Mouse (Mus musculus): ENCODE data around the gene Gpc6. TPM values are rescaled to one million over a fixed set of nuclear protein-coding genes. Genes with fewer than 3 reads are reported as not detected.

Gene Gpc6
- polyA plus RNA-seq, 1 experiment from 2014 or later, result 66.2 TPM

DNA sequence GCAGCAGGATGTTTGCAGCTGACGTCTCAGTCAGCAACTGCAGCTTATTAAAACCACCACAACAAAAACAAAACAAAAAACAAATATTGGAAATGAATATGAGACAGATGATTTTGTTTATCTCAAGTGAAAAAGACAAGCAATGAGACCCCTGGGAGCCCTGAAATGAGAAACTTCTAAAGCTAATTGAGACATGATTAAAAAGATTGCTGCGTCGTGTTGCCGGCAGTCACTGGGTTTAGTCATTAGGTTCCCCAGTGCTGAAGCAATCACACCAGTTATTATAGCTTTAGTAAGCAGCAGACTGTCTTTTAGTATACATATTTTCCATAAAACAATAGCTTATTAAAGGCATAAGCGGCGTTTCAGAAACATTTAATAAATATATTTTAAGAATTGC lies 419.4 kb downstream of the Gpc6 start:
- ATAC-seq (replicated peaks; ENCODE audit: low FRiP score), result no peak
- WGBS, result 77% methylated on average over 6 of the region's 6 CpGs
- H3K4me1 ChIP-seq, result 0 out of 2 replicates have a peak, but pooled peaks cover 5% of the 10 kb centered on the region

DNA sequence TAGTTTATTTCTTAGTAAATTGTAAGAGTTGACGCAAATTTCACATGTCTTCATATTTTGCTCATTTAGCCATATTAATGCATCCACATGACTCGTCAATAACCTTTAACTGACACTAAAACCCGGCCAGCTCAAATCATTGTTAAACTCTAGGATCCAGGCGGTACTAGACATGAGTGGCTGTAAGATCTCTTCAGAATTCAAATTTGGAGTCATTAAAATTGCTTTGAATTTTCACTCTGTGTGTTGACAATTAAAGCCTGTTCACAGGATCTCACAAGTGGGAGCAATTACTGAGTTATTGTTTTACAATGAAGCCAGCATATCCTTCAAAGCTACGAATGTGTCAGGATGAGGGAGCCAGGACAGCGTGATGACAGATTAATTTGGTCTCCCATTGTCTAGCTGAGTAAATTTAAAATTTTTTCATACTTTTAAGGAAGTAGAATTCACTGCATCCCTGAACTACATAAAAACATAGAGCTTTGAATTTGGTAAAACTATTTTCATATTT lies 421.3 kb downstream of the Gpc6 start:
- Histone ChIP-seq H3K36me3 (no peaks in the 10 kb centered on the region), H3K4me2 (no peak overlapping the region), H3K4me3 (replicated peaks) (no peak overlapping the region), H3K9me3 (replicated peaks) (no peaks in the 10 kb centered on the region), H3K27ac (no peak overlapping the region), H3K4me1 (0 out of 2 replicates have a peak, but pooled peaks cover 5% of the 10 kb centered on the region), H3K9ac (no peak overlapping the region), H3K27me3 (no peaks in the 10 kb centered on the region)
- no peak for ATAC-seq (replicated peaks; ENCODE audit: low FRiP score)
- WGBS, result 93% methylated on average over 6 of the region's 6 CpGs

More for the DNA sequence above, 419.4 kb downstream of the Gpc6 start:
- Histone ChIP-seq H3K36me3 (no peaks in the 10 kb centered on the region), H3K27me3 (no peaks in the 10 kb centered on the region), H3K27ac (no peak overlapping the region), H3K4me2 (no peak overlapping the region), H3K4me3 (replicated peaks) (no peak overlapping the region), H3K9me3 (replicated peaks) (no peaks in the 10 kb centered on the region), H3K9ac (no peak overlapping the region)

DNA sequence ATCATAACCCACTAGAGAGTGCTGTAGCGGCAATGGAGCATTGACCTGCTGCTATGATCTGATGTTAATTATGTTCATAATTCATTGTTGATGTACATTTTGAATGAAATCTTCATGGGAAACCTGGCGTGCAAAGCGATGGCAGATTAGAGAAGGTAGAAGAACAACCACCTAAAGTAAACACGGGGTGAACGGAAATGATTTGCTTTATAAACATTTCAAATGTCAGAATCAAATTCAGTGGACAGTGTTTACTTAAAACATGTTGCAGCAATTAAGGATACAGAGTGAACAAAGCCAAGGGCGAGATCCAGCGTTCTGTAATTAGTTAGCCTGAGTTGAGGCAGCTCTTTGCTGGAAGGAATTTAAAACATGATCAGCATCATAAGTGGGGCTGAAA lies 426.2 kb downstream of the Gpc6 start:
- no peaks in the 10 kb centered on the region for H3K36me3 ChIP-seq
- H3K9me3 ChIP-seq (replicated peaks), result no peaks in the 10 kb centered on the region
- no peaks in the 10 kb centered on the region for H3K27me3 ChIP-seq
- H3K9ac ChIP-seq, result no peak overlapping the region
- no peak overlapping the region for H3K27ac ChIP-seq
- no peak overlapping the region for H3K4me3 ChIP-seq (replicated peaks)
- H3K4me1 ChIP-seq, result no peaks in the 10 kb centered on the region
- 74% methylated on average over 7 of the region's 7 CpGs for WGBS
- no peak for ATAC-seq (replicated peaks; ENCODE audit: low FRiP score)
- H3K4me2 ChIP-seq, result no peak overlapping the region

DNA sequence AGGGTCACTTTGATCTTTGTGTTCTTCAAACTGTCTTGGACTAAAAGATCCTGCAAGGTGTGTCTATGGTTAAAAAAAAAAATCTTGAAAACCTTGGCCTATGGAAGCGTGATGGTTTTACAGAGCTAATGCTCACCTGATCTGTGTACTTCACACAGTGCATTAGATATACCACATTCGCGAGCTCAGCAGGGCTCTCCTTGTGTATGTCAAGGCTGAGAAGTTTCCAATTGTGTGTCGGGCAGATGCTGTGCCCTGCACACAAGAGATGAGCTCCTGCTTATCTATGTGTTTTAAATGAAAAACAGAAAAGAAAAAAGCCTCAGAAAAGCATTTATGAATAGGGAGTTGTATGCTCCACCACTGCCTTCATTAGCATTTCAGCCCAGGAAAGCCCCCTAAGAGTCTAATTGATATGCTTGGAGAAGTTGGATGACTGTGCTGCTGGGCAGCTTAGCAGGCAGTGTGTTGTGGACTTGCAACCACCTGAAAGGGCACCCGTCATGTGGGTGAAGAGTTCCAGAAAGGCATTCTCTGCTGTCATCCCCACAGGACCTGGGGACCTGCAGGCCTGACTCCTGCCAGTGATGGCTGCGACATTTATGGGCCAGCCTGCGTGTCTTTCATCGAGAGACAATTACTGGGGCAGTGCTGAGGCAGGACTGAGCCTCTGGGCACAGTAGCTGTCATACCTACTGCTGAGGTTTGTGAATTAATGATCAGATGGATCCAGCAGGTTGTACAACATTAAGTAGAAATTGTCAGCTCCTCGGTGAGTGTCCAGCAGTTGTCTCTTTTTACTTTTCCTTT lies 436.2 kb downstream of the Gpc6 start:
- no peaks in the 10 kb centered on the region for H3K27me3 ChIP-seq
- H3K36me3 ChIP-seq, result no peaks in the 10 kb centered on the region
- H3K27ac ChIP-seq, result no peak overlapping the region
- H3K4me1 ChIP-seq, result no peaks in the 10 kb centered on the region
- H3K9ac ChIP-seq, result no peak overlapping the region
- no peak for ATAC-seq (replicated peaks; ENCODE audit: low FRiP score)
- H3K9me3 ChIP-seq (replicated peaks), result no peaks in the 10 kb centered on the region
- no peak overlapping the region for H3K4me3 ChIP-seq (replicated peaks)
- 77% methylated on average over 9 of the region's 9 CpGs for WGBS
- H3K4me2 ChIP-seq, result no peak overlapping the region

DNA sequence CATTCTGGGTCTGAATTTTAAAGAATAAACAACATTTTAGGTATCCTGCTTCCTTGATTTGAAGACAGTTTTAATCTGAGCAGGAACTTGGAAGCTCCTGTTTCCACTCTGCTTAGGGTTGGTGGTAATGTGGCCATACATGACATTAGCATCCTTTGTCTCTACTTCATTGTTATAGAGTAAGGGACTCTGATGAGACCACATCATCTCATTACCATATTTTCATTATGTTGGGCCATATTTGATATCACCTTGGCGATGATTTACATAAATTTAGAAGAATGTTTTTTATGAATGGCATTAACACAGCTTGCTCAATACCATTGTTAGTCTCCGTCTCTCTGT lies 436.8 kb downstream of the Gpc6 start:
- Histone ChIP-seq H3K36me3 (no peaks in the 10 kb centered on the region), H3K27me3 (no peaks in the 10 kb centered on the region), H3K9me3 (replicated peaks) (no peaks in the 10 kb centered on the region), H3K27ac (no peak overlapping the region), H3K4me2 (no peak overlapping the region), H3K9ac (no peak overlapping the region), H3K4me1 (no peaks in the 10 kb centered on the region), H3K4me3 (replicated peaks) (no peak overlapping the region)
- WGBS, result 91% methylated on average over 2 of the region's 2 CpGs
- no peak for ATAC-seq (replicated peaks; ENCODE audit: low FRiP score)

DNA sequence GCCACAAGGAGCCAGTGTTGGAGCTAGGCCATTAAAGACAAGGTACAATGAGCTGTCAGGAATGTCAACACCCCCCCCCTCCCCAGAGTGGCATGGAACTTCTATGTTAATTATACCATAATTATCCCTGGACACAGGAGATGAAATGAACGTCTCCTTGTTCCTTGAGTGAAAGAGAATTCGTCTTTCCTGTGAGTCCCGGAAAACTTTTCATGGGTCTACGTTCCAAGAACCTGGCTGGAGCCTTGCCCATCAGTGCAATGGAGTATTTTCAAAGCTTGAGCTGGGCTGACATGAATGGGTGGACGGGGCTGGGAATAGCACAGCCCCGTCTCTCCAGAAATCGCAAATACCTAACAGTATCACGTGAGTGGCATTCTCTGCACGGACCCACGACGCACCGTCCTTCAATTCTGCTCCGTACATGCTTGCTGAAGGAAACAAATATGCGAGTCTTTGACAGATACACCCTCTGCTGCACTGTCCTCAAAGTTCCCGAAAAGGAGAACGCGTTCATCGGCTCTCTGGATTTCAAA lies 444.3 kb downstream of the Gpc6 start:
- Histone ChIP-seq H3K4me2 (no peak overlapping the region), H3K4me1 (no peaks in the 10 kb centered on the region), H3K4me3 (replicated peaks) (no peak overlapping the region), H3K27ac (no peak overlapping the region), H3K36me3 (no peaks in the 10 kb centered on the region), H3K9ac (no peak overlapping the region), H3K27me3 (no peaks in the 10 kb centered on the region), H3K9me3 (replicated peaks) (no peaks in the 10 kb centered on the region)
- no peak for ATAC-seq (replicated peaks; ENCODE audit: low FRiP score)
- 85% methylated on average over 18 of the region's 18 CpGs for WGBS

DNA sequence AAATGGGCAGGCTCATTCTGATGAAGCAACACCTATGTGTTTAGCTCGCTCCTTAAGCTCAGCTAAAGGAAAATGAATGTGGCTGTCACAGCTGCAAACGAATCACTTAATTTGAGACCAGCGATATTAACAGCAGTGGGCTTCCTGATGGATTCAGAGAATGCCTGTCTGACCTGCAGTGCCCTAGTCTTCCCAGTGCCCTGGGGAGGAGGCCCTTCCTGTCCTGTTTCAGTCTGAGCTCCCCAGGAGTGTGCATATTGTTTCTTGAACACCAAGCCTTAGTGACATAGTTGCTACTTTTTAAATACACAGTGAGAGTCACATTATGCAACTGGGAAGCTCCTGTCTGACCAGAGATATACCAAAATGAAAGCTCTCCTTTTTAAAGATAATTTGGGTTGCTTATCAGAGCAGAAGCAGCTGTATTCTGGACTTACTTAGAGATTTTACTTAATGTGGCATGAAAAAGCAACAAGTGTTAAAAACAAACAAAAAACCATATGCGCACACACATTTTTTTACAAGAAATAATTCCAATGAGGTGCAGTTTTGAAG lies 451.8 kb downstream of the Gpc6 start:
- no peak overlapping the region for H3K27ac ChIP-seq
- no peak overlapping the region for H3K9ac ChIP-seq
- H3K4me3 ChIP-seq (replicated peaks), result no peak overlapping the region
- ATAC-seq (replicated peaks; ENCODE audit: low FRiP score), result no peak
- peaks cover 12% of the 10 kb centered on the region; the same call in 1 of the 2 replicates for H3K4me1 ChIP-seq
- no peak overlapping the region for H3K4me2 ChIP-seq
- no peaks in the 10 kb centered on the region for H3K9me3 ChIP-seq (replicated peaks)
- H3K27me3 ChIP-seq, result no peaks in the 10 kb centered on the region
- H3K36me3 ChIP-seq, result no peaks in the 10 kb centered on the region
- WGBS, result 52% methylated on average over 4 of the region's 4 CpGs

DNA sequence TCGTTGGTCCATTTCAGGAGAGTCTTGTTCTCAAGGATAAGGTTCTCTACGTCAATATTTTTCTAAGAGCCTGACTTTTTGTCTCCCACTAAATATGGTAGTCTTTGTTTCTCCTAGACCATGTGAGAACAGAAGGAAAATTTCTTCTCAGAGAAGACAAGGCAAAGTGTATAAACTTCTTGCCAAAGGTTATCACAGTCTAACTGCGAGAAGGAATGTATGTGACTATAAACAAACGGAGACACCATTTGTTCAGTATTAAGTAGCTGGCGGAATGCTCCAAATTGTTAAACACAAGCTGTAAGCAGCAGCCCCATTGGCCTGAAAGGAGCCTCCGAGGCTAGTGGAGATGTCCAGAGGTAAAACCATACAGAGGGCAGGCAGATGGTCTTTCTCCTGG lies 454.9 kb downstream of the Gpc6 start:
- WGBS, result 18% methylated on average over 6 of the region's 6 CpGs
- H3K4me1 ChIP-seq, result peaks cover 15% of the 10 kb centered on the region; the same call in 1 of the 2 replicates
- H3K27me3 ChIP-seq, result no peaks in the 10 kb centered on the region
- peak overlapping the region; percentile 76 for H3K27ac ChIP-seq
- H3K36me3 ChIP-seq, result no peaks in the 10 kb centered on the region
- H3K9ac ChIP-seq, result no peak overlapping the region
- no peak overlapping the region for H3K4me3 ChIP-seq (replicated peaks)
- no peaks in the 10 kb centered on the region for H3K9me3 ChIP-seq (replicated peaks)
- H3K4me2 ChIP-seq, result no peak overlapping the region
- ATAC-seq (replicated peaks; ENCODE audit: low FRiP score), result peak; percentile 85

DNA sequence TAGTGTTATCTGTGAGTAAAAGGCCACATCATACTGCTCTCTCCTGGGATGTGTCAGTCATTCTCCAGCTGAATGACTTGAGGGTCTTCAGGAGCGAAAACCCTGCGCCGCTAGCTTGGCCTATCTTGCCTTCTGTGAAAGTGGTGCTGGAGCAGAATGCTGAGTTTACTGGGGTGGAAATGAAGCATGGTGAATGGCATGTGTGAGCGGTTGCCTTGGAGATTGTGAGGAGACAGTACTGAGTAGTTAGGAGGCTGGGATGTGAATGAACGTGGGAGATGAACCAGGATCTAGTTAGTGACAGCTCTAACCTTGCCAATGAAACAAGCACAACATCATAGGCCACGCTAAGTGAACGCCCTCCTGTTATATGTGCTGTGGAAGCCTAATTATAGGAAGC lies 458.1 kb downstream of the Gpc6 start:
- Histone ChIP-seq H3K4me1 (peaks cover 19% of the 10 kb centered on the region; the same call in 1 of the 2 replicates), H3K9ac (no peak overlapping the region), H3K4me2 (no peak overlapping the region), H3K27ac (0 out of 2 replicates have a peak overlapping the region, but pooled peaks have one; percentile 15), H3K36me3 (no peaks in the 10 kb centered on the region), H3K4me3 (replicated peaks) (no peak overlapping the region), H3K9me3 (replicated peaks) (no peaks in the 10 kb centered on the region), H3K27me3 (no peaks in the 10 kb centered on the region)
- WGBS, result 81% methylated on average over 7 of the region's 7 CpGs
- ATAC-seq (replicated peaks; ENCODE audit: low FRiP score), result no peak

DNA sequence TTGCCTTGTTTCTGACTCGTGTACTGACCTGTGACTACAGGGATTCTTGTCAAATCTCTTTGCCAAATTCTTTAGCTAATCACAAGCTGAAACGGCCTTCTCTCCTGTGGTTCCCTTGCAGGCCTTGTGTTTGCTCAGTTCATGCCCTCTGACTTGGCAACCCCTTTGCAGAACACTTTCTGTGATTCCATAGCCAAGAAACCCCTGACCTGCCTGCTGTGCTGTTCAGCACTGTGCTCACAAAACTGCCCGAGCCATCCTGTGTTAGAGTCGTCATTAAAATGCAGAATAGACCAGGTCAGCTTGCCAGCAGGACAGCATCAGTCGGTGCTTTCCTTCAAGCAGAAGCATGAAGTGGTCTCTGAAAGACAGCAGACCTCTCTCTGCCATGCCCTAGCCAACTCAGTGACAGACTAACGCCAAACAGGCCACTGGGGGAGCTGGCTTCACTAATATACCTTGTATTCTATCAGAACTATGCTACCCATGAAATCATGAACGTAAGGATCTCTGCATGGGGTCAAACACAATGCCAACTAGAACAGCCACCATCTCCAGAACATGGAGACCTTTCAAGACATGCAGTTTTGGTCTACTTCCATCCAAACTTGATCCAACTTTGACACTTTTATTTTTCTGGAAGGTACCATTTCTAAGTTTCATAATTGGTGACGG lies 459.1 kb downstream of the Gpc6 start:
- Histone ChIP-seq H3K4me2 (no peak overlapping the region), H3K4me3 (replicated peaks) (no peak overlapping the region), H3K27ac (peak overlapping the region; percentile 32; the same call in 1 of the 2 replicates), H3K9me3 (replicated peaks) (no peaks in the 10 kb centered on the region), H3K27me3 (no peaks in the 10 kb centered on the region), H3K9ac (no peak overlapping the region), H3K4me1 (peaks cover 16% of the 10 kb centered on the region; the same call in 1 of the 2 replicates), H3K36me3 (no peaks in the 10 kb centered on the region)
- no peak for ATAC-seq (replicated peaks; ENCODE audit: low FRiP score)
- 63% methylated on average over 8 of the region's 8 CpGs for WGBS

DNA sequence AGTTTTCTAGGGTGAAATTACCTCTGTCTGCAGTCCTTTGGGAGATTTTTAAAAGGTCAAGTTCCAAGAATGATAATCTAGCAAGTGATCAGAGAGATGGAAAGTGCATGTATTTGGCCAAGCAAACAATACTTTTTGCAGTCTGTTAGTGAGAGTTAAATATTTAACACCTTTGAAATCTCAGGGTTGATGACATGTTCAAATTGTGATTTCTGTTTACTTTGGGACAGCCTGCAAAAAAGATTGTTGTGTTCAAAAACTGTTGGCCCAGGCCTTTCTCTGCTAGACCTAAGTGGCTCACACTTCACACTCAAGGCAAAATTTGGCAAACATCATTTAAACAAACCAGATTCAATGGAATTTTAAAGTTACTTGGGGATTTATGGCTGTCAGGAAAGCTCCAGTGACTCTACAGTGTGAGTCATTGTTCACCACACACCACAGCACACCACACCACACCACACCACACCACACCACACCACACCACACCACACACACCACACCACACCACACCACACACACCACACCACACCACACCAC lies 460.7 kb downstream of the Gpc6 start:
- H3K4me2 ChIP-seq, result no peak overlapping the region
- H3K36me3 ChIP-seq, result no peaks in the 10 kb centered on the region
- no peak for ATAC-seq (replicated peaks; ENCODE audit: low FRiP score)
- H3K4me3 ChIP-seq (replicated peaks), result no peak overlapping the region
- H3K9ac ChIP-seq, result no peak overlapping the region
- H3K27me3 ChIP-seq, result no peaks in the 10 kb centered on the region
- H3K9me3 ChIP-seq (replicated peaks), result no peaks in the 10 kb centered on the region
- H3K27ac ChIP-seq, result no peak overlapping the region; the same call in 1 of the 2 replicates
- H3K4me1 ChIP-seq, result peaks cover 8% of the 10 kb centered on the region; the same call in 1 of the 2 replicates
